Mouse (Mus musculus) liver, adult 2 months (tissue): ENCODE results near the gene Abcc9.

Experiments used
- CTCF ChIP-seq: fragments of 200-500 bp; IDR thresholded peaks from 2 replicates; pipeline ENCODE4 v1.5.1; 2011; ENCODE audit warnings: low read depth, low read length, control low read depth
- POLR2A ChIP-seq: fragments of 200-500 bp; IDR thresholded peaks from 2 replicates; pipeline ENCODE4 v1.6.1; 2011; ENCODE audit warnings: low read length, control low read depth; ENCODE audit not compliant: insufficient read depth; ENCODE audit errors: extremely low read depth

DNA sequence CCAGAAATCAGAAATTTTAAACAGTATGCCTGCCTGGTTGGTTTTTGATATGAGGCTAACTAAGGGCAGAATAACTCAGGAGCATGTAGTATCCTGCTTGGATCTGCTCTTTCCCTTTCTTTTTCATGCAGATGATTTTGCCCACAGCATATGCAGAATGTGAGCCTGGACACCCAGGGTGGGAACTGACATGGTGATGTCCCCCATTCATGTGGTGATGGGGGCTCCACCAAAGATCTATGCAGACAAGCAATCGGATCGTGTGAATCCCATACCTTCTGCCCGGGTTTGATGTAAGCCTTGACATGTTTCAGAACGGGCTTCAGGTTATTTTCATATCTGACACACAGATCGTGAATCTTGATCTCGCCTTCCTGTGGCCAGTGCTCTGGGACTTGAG is 99.3 kb downstream of the Abcc9 start:
- no peak for TF ChIP-seq CTCF
- TF ChIP-seq POLR2A = no peak
